Mouse (Mus musculus) bone marrow, adult 2 months (tissue): ENCODE results near the gene Pagr1a.

Experiments used
- CTCF ChIP-seq: fragments of 200-500 bp; IDR thresholded peaks from 2 replicates; pipeline ENCODE4 v1.5.1; 2011; ENCODE audit warnings: low read length, control low read depth; ENCODE audit not compliant: control insufficient read depth, insufficient read depth
- POLR2A ChIP-seq: fragments of 200-500 bp; IDR thresholded peaks from 2 replicates; pipeline ENCODE4 v1.6.1; 2011; ENCODE audit warnings: low read depth, mild to moderate bottlenecking, control low read depth, low read length, borderline replicate concordance; ENCODE audit not compliant: control insufficient read depth

GRCm38 (mm10) chr7:126976878-126977459 lies 40.2 kb downstream of the Pagr1a start:
- TF ChIP-seq CTCF (no peak), POLR2A (no peak)
